ENCODE assay signal across 33 mouse cellular contexts in genomic region chr2:51658288-51658687, GRCm38 (mm10). TPM values are rescaled to one million over a fixed set of nuclear protein-coding genes. Genes with fewer than 3 reads are reported as not detected.
A peak's percentile ranks its signal among the peaks of the same experiment; 100 is the strongest.
DNase-seq lines count a peak whose midpoint lies in the region.
"Had no signal": no experiment of that assay in that cellular context is flagged by ENCODE, and none has a peak within 500 bp of the region (broad histone marks: within the 10 kb centered on the region; RNA-seq: fewer than 3 reads in every experiment).

No protein-coding gene starts in this region.

- peaks cover 17% of the 10 kb centered on the region; the same call in 1 of the 2 replicates for H3K4me1 ChIP-seq in limb, embryonic 10.5 days
- H3K4me1 ChIP-seq: embryonic facial prominence, embryonic 13.5 days; forebrain, embryonic 13.5 days; limb, embryonic 13.5 days; liver, embryonic 12.5 days; lung, embryonic 15.5 days; neural tube, embryonic 13.5 days had no signal

- H3K27ac ChIP-seq in limb, embryonic 10.5 days = peak overlapping the region; percentile 53; the same call in 1 of the 2 replicates
- H3K27ac ChIP-seq: embryonic facial prominence, embryonic 13.5 days; forebrain, embryonic 13.5 days; hindbrain, postnatal 0 days; limb, embryonic 13.5 days; liver, embryonic 12.5 days; lung, embryonic 15.5 days; neural tube, embryonic 13.5 days had no signal

- peak; percentile 18 for DNase-seq in embryo, embryonic 10.5 days (ENCODE audit: low spot score)
- no peak for DNase-seq in embryo, embryonic 9.5 days (ENCODE audit: extremely low spot score)
- peak; percentile 6 for DNase-seq in layer of hippocampus, adult 9-11 months
- no peak for DNase-seq in layer of hippocampus, adult 8-10 months (ENCODE audit: low spot score in 2 of 2)
- DNase-seq in Muller cell, postnatal 12 days (ENCODE audit: inconsistent ontology term) = peak; percentile 36
- DNase-seq in limb, embryonic 10.5 days (ENCODE audit: low spot score) = no peak
- no peak for DNase-seq in thymus, postnatal 0 days (ENCODE audit: low spot score)
- DNase-seq: adrenal gland, postnatal 14 days; cerebellum, adult 9-10 months; gastrocnemius, postnatal 14 days; kidney, adult 9 months; kidney, postnatal 36 days; layer of hippocampus, postnatal 36 days; right cerebral cortex, postnatal 25 days; thymus, postnatal 25 days had no signal

- 59% methylated on average over 5 of the region's 5 CpGs for WGBS in limb, embryonic 10.5 days

- no peaks in the 10 kb centered on the region for H3K36me3 ChIP-seq in limb, embryonic 10.5 days
- H3K36me3 ChIP-seq: embryonic facial prominence, embryonic 13.5 days; limb, embryonic 13.5 days; liver, embryonic 12.5 days; lung, embryonic 15.5 days; neural tube, embryonic 13.5 days had no signal

- H3K27me3 ChIP-seq in limb, embryonic 10.5 days (ENCODE audit: low read depth, poor library complexity, severe bottlenecking) = no peaks in the 10 kb centered on the region
- H3K27me3 ChIP-seq: embryonic facial prominence, embryonic 13.5 days; forebrain, embryonic 13.5 days; limb, embryonic 13.5 days; liver, embryonic 12.5 days; lung, embryonic 15.5 days; neural tube, embryonic 13.5 days had no signal

- H3K9me3 ChIP-seq in limb, embryonic 10.5 days (replicated peaks) = no peaks in the 10 kb centered on the region
- H3K9me3 ChIP-seq: embryonic facial prominence, embryonic 13.5 days; forebrain, embryonic 13.5 days; limb, embryonic 13.5 days; liver, embryonic 12.5 days; lung, embryonic 15.5 days; neural tube, embryonic 13.5 days had no signal

- H3K4me3 ChIP-seq in limb, embryonic 10.5 days = no peak overlapping the region
- H3K4me3 ChIP-seq: embryonic facial prominence, embryonic 13.5 days; forebrain, embryonic 13.5 days; limb, embryonic 13.5 days; liver, embryonic 12.5 days; lung, embryonic 15.5 days; myocyte; neural tube, embryonic 13.5 days had no signal

RNA-seq across cellular contexts. Expression of gene Tas2r134, which starts 31.0 kb away (rescaled TPM):
- not detected for total RNA-seq in layer of hippocampus, adult 8-10 months (2022)
- not detected in 2 replicates for polyA plus RNA-seq in limb, embryonic 10.5 days (2016; fragmentation: Nextera tagmentation; extraction: Ambion mirVana)
- polyA plus RNA-seq in thymus, postnatal 0 days (2015; fragmentation: Nextera tagmentation; extraction: Ambion mirVana) = not detected in 2 replicates
- total RNA-seq: adrenal gland, postnatal 14 days; common myeloid progenitor, adult 5-6 weeks; gastrocnemius, postnatal 14 days; hematopoietic stem cell, adult 5-6 weeks; hindbrain, postnatal 0 days; layer of hippocampus, postnatal 36 days; left cerebral cortex, postnatal 14 days; megakaryocyte-erythroid progenitor cell, adult 5-6 weeks had no signal
- polyA plus RNA-seq: embryonic facial prominence, embryonic 13.5 days; forebrain, embryonic 13.5 days; heart, embryonic 11.5 days; heart, postnatal 0 days; hindbrain, postnatal 0 days; intestine, embryonic 16.5 days; limb, embryonic 13.5 days; liver, embryonic 12.5 days; lung, embryonic 15.5 days; midbrain, embryonic 16.5 days; myocyte; neural tube, embryonic 13.5 days; spleen, adult 2 months; testis, adult 2 months had no signal

Comparison
In these comparisons a context has a peak if more than half of its experiments do, and no peak if none do; other contexts are left out.
1. DNase-seq: peak in embryo, embryonic 10.5 days (single experiment), layer of hippocampus, adult 9-11 months (single experiment) and Muller cell, postnatal 12 days (single experiment); none in embryo, embryonic 9.5 days (single experiment), layer of hippocampus, adult 8-10 months (0 of 2), limb, embryonic 10.5 days (single experiment) and thymus, postnatal 0 days (single experiment).